Mouse (Mus musculus): ENCODE results near the gene Fam83e.

GRCm38 (mm10) chr7:45689800-45690199, 31.2 kb upstream of the Fam83e start:
- TF ChIP-seq CTCF (IDR thresholded peaks at IDR 0.05; ENCODE audit: insufficient read depth, low read length) = no peak
- TF ChIP-seq POLR2A (IDR thresholded peaks at IDR 0.05; ENCODE audit: borderline replicate concordance, extremely low read depth, low read depth, low read length) = no peak
